Mouse (Mus musculus) spleen, postnatal 14 days (tissue): ENCODE data around the gene Ndufs7.

Experiments used
- DNase-seq, 2 experiments: peaks; one replicate each; pipeline ENCODE4 v3.0.0; 2021 to 2022; ENCODE audit warnings: low spot score in 2 of 2

Gene Ndufs7

DNA sequence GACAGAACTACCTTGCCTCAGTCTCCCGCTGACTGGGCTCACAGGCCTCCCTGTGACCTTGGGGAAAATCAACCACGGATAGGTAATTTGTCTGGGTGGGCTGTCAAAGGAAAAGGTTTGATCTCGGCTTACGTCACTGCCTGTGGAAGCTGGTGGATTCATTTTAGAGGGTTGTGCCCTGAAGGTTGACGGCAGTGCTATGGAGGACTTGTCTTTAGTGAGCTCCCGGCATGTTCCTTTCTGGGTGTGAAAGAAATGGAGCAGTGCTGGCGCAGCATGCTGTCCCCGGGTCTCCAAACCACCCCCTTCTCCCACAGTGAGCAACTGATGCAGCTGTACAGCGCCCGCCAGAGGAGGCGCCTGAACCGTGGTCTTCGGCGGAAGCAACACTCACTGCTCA lies 44.4 kb downstream of the Ndufs7 start:
- no peak for DNase-seq

DNA sequence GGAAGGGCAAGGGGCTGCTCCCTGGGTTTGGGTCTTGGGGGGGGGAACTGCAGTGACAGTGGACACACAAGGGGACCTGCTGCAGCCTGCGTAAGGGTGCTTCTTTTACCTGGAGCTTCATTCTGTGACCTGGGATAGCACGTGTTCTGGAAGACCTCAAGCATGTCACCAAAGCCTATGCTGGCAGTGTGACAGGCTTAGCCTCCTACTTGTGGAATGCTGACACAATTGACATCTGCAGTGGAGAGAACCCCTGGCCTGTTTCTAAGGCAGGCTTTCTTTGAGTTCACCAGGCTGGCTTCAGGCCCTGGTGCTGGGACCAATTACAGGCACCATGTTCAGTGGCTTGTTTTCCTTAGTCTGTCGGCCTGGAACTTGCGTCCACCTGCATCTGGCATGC lies 45.4 kb downstream of the Ndufs7 start:
- no peak for DNase-seq

GRCm38 (mm10) chr10:80294788-80295303 lies 45.9 kb downstream of the Ndufs7 start:
- DNase-seq = no peak

DNA sequence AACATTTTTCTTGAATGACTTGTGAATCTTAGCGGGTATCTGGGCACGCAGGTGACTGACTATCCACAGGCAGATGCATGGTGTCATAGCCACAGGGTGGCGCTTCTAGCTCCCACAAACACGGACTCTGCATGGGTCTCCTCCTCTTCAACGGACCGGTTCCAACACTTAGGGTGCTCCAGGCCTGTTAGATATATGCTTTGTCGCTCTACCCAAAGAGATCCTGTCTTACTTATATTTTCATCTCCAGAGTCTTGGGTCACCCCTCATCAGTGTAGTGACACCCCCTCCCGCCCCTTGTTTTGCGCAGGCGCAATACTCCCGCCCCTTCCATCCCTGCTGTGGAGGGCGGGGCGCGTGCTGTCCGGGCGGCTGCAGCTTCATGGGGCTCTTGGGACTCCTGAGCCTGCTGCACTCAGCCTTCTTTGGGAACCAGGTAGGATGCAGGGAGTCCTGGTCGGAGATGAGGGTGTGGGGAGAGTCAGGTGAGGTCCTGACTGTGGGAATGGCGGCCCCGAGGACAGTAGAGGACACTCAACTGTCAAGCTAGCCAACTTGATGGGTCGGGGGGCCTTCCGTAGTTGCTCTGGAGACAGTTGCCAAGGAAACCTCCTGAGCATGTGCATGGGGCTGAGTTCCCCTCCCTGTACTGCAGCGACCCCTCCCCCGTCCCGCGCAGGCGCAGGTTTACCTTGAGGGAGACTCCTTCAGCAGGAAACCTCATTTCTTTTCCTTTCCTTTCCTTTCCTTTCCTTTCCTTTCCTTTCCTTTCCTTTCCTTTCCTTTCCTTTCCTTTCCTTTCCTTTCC lies 46.9 kb downstream of the Ndufs7 start, which contains the start of gene Apc2:
Gene Apc2 (plus strand): TSS at position 360 of the 808 bp plus-strand sequence.
- peak; percentile 49 to 65 for DNase-seq

- DNase-seq = no peak
Measured at GRCm38 (mm10) chr10:80296824-80297223, 47.9 kb downstream of the Ndufs7 start.

GRCm38 (mm10) chr10:80297526-80298133 lies 48.7 kb downstream of the Ndufs7 start:
- DNase-seq = no peak

GRCm38 (mm10) chr10:80298571-80299281 lies 49.8 kb downstream of the Ndufs7 start:
- no peak for DNase-seq

- no peak for DNase-seq
Measured at GRCm38 (mm10) chr10:80299301-80299700, 50.4 kb downstream of the Ndufs7 start.

DNA sequence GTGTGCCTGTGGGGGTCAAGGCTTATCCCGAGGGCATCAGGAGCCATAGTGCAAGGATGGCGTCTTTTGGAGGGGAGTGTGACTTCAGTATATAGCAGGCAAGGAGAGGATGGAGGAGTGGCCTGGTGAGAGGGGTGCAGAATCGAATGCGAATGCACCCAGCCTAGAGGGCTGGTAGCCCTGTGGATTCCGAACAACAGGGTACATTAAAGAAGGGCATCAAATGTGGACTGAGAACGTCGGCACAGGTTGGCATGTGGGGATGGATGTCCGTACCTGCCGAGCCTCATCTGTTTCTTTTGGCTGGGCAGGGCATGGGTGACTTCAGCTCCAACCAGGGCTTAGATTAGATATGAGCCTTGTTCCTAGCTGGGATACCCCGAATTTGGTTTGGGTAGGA lies 50.9 kb downstream of the Ndufs7 start:
- DNase-seq = no peak

DNA sequence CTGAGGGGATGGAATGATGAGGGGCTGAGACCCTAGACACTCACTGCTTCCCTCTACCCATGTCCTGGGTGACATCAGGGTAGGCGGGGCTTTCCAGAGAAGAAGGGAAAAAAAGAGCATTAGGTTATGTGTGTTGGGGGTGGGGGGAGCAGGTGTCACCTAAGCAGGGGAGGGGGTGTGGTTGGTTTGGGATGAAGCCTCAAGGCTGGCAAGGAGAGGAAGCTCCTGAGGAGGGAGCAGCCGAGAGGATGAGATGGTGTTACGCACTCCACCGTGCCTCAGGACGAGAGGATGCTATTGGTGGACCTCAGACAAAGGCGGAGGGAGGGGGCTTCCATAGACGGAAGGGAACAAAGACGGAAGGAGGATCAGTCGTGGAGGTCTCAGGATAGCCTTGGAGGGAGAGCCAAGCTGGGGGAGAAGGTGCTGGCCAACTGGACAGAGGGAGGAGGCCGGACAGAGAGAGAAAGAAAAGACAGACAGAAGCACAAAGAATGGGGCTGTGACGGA lies 51.8 kb downstream of the Ndufs7 start:
- no peak for DNase-seq

DNA sequence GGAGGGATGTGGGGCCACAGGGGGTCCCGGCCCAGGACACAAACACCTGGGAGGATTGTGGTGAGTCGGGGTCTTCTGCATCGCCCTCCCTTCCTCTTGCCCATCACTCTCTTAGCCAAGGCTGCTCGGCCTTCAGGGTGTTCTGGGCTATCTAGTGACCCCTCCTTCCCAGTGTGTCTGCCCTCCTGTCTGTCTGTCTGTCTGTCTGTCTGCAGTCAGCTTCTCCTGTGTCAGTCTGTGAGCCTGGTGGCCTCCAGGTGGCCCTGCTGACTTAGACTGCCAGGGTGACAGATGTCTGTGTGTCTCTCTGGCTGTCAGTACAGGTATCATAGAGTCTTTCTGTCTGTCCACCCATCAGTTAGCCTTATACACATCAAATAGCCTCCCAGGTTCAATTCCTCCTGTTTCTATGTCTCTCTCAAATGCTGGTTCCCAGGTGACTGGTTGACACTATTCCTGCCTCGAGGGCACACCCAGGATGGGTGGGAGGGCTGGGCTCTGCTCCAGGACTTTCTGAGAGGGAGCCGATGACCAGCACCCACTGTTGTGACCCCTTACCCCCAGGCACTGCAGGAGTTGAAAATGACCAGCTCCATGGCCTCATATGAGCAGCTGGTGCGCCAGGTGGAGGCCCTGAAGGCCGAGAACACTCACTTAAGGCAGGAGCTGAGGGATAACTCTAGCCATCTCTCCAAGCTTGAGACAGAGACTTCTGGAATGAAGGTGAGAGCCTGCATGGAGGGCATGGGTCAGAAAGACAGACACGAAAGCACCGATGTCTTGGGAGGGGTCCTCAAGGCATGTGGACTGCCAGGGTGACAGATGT lies 52.5 kb downstream of the Ndufs7 start:
- no peak for DNase-seq

DNA sequence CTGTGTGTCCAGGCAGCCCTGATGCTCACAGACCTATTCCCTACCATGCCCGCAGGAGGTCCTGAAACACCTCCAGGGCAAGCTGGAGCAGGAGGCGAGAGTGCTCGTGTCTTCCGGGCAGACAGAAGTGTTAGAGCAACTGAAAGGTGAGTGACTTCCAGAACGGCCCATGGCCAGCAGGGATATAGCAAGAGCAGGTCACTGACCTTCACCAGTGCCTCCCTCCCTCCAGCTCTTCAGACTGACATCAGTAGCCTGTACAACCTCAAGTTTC lies 53.1 kb downstream of the Ndufs7 start:
- DNase-seq = no peak

GRCm38 (mm10) chr10:80302471-80302881 lies 53.6 kb downstream of the Ndufs7 start:
- DNase-seq = no peak

DNA sequence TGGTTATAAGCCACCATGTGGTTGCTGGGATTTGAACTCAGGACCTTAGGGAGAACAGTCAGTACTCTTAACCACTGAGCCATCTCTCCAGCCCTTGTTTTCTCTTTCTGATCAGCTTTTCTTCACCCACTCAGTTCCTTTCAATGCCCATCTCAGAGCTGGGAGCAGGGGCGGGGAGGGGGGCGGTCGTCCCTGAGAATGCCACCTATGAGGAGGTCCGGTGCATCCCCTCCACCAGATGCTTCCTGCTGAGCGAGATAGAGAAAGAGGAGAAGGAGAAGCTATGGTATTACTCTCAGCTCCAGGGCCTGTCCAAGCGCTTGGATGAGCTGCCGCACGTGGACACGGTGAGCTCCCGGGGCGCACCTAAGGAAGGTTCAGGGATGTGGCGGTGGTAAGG lies 55.5 kb downstream of the Ndufs7 start:
- no peak for DNase-seq

- peak; percentile 48 to 52 for DNase-seq
Measured at GRCm38 (mm10) chr10:80304862-80305261, 55.9 kb downstream of the Ndufs7 start.
